Mouse (Mus musculus) kidney, postnatal 0 days (tissue): ENCODE data around the gene Rassf10. TPM values are rescaled to one million over a fixed set of nuclear protein-coding genes. Genes with fewer than 3 reads are reported as not detected.
A peak's percentile ranks its signal among the peaks of the same experiment; 100 is the strongest.
"Not testable (repeated sequence)": the region's sequence is repeated elsewhere in the genome, so short reads cannot be mapped to it uniquely, and the experiment has no call there.

Experiments
- ATAC-seq: fragments of 200-750 bp; cut with Nextera tagmentation; replicated peaks from 2 replicates; pipeline ENCODE4 v1.8.0; 2017; ENCODE audit warnings: low read depth, moderate number of reproducible peaks, moderate TSS enrichment, moderate library complexity; ENCODE audit not compliant: low FRiP score
- DNase-seq: peaks from one replicate; pipeline ENCODE4 v3.0.0-alpha.2; 2016; ENCODE audit warnings: low spot score
- H3K27ac ChIP-seq: fragments of 300-500 bp; sonication (generic); 2 replicates; pipeline ENCODE4 v1.5.1; 2014; ENCODE audit warnings: mild to moderate bottlenecking
- H3K27me3 ChIP-seq: fragments of 300-500 bp; sonication (generic); 2 replicates; pipeline ENCODE4 v1.6.1; 2014; ENCODE audit warnings: low read length, mixed read lengths; ENCODE audit not compliant: insufficient read depth
- H3K36me3 ChIP-seq: fragments of 300-500 bp; sonication (generic); 2 replicates; pipeline ENCODE4 v1.6.1; 2014; ENCODE audit warnings: low read length, mixed read lengths; ENCODE audit not compliant: insufficient read depth
- H3K4me1 ChIP-seq: fragments of 300-500 bp; sonication (generic); replicated peaks from 2 replicates; pipeline ENCODE4 v1.6.1; 2014; ENCODE audit warnings: antibody characterized with exemption, low read length, mixed read lengths; ENCODE audit not compliant: insufficient read depth
- H3K4me2 ChIP-seq: fragments of 300-500 bp; sonication (generic); 2 replicates; pipeline ENCODE4 v1.6.1; 2014; ENCODE audit warnings: mild to moderate bottlenecking, low read length, moderate library complexity, mixed read lengths
- H3K4me3 ChIP-seq: fragments of 300-500 bp; sonication (generic); replicated peaks from 2 replicates; pipeline ENCODE4 v1.5.1; 2014; ENCODE audit warnings: low read depth, low read length
- H3K9ac ChIP-seq: fragments of 300-500 bp; sonication (generic); 2 replicates; pipeline ENCODE4 v1.6.1; 2014; ENCODE audit warnings: low read depth, low read length
- H3K9me3 ChIP-seq: fragments of 300-500 bp; sonication (generic); replicated peaks from 2 replicates; pipeline ENCODE4 v1.6.1; 2016; ENCODE audit warnings: low read length, inconsistent platforms, mixed read lengths
- CTCF ChIP-seq: IDR thresholded peaks from 2 replicates; pipeline ENCODE4 v1.5.1; 2016; ENCODE audit warnings: antibody characterized with exemption, low read depth, mild to moderate bottlenecking, moderate library complexity
- WGBS: fragments of 180-500 bp; shearing (Covaris S2); extraction: QIAGEN DNeasy Blood & Tissue Kit; methylation state at CpG from one replicate; pipeline ENCODE4 v1.1.7; 2014; 5-methylcytosine and 5-hydroxymethylcytosine counted together
- polyA plus RNA-seq: library from polyadenylated mRNA; unstranded; fragments of >200 nt; fragmentation: Nextera tagmentation; extraction: Ambion mirVana; gene quantifications from 2 replicates; pipeline ENCODE4 v1.2.1, GENCODE M21; 2015

Gene Rassf10
- polyA plus RNA-seq, 1 experiment from 2014 or later, result 20.8 TPM

GRCm38 (mm10) chr7:112917613-112918278 is 36.0 kb upstream of the Rassf10 start:
- no peaks in the 10 kb centered on the region for H3K27me3 ChIP-seq
- ATAC-seq (0 out of 2 replicates have a peak, but pooled peaks have one; percentile 19), DNase-seq (no peak)
- no peaks in the 10 kb centered on the region for H3K9me3 ChIP-seq
- no peak for TF ChIP-seq CTCF
- no peak overlapping the region for H3K4me2 ChIP-seq
- WGBS, result 44% methylated on average over 10 of the region's 10 CpGs
- H3K4me1 ChIP-seq, result peaks cover 3% of the 10 kb centered on the region; the same call in 1 of the 2 replicates
- no peaks in the 10 kb centered on the region for H3K36me3 ChIP-seq
- no peak overlapping the region for H3K27ac ChIP-seq
- H3K4me3 ChIP-seq, result no peak overlapping the region
- no peak overlapping the region for H3K9ac ChIP-seq

GRCm38 (mm10) chr7:112918279-112918991 is 35.3 kb upstream of the Rassf10 start:
- H3K4me2 ChIP-seq, result no peak overlapping the region
- no peaks in the 10 kb centered on the region for H3K36me3 ChIP-seq
- no peak overlapping the region for H3K4me3 ChIP-seq
- H3K4me1 ChIP-seq, result peaks cover 10% of the 10 kb centered on the region; the same call in 1 of the 2 replicates
- H3K9me3 ChIP-seq, result no peaks in the 10 kb centered on the region
- ATAC-seq (no peak), DNase-seq (no peak)
- 54% methylated on average over 22 of the region's 22 CpGs for WGBS
- TF ChIP-seq CTCF, result no peak
- H3K27ac ChIP-seq, result no peak overlapping the region
- H3K27me3 ChIP-seq, result no peaks in the 10 kb centered on the region
- H3K9ac ChIP-seq, result no peak overlapping the region

GRCm38 (mm10) chr7:112919845-112920244 is 33.9 kb upstream of the Rassf10 start:
- no peaks in the 10 kb centered on the region for H3K9me3 ChIP-seq
- ATAC-seq (no peak), DNase-seq (peak; percentile 92)
- peaks cover 19% of the 10 kb centered on the region for H3K4me1 ChIP-seq
- no peak overlapping the region for H3K4me2 ChIP-seq
- 0% methylated on average over 4 of the region's 4 CpGs for WGBS
- no peaks in the 10 kb centered on the region for H3K27me3 ChIP-seq
- H3K9ac ChIP-seq, result no peak overlapping the region
- H3K36me3 ChIP-seq, result no peaks in the 10 kb centered on the region
- no peak overlapping the region for H3K4me3 ChIP-seq
- TF ChIP-seq CTCF, result peak; percentile 91
- no peak overlapping the region for H3K27ac ChIP-seq

DNA sequence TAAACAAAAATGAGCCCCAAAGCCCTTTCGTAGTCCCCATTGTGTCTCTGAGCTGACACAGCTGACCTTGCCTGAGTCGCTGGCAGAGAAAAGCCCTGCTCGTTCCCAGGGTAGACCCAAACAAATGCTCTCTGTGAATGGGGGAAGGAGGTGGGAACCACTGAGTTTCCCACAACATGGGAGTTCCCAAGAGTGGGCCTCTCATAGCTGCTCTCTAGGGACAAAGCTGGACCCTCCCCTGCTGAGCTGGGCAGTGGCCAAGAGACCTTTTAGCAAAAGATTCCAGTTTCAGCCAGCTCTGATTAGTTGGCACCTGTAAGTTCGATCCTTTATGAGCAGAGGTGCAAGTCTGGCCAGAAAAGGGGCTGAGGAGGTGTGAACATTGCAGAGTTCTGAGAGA is 31.0 kb upstream of the Rassf10 start:
- H3K27me3 ChIP-seq, result no peaks in the 10 kb centered on the region
- H3K27ac ChIP-seq, result no peak overlapping the region
- no peak overlapping the region for H3K4me3 ChIP-seq
- no peak for ATAC-seq
- no peaks in the 10 kb centered on the region for H3K9me3 ChIP-seq
- no peaks in the 10 kb centered on the region for H3K36me3 ChIP-seq
- no peak overlapping the region for H3K4me2 ChIP-seq
- no peak for TF ChIP-seq CTCF
- peaks cover 19% of the 10 kb centered on the region for H3K4me1 ChIP-seq
- DNase-seq, result no peak
- H3K9ac ChIP-seq, result no peak overlapping the region
- WGBS, result 40% methylated on average over 4 of the region's 4 CpGs

DNA sequence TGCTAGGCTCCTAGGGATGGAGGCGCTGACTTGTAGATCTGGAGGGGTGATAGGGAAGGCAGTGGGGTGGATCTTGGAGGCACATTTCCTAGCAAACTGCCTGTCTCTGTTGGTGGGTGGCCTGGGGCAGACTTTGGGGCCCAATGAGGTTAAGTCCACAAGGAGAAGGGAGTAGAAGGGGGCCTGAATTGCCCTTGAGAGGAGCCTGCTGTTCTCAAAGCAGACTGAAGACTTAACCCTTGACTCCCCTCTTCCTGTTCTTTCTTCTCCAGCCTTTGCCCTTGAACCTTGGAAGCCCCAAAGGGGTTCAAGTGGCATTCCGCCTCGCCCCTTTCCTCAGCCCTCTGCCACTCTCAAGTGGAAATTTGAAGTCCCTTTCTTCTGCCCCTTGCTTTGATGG is 30.1 kb upstream of the Rassf10 start:
- 57% methylated on average over 3 of the region's 3 CpGs for WGBS
- ATAC-seq (no peak), DNase-seq (no peak)
- H3K4me1 ChIP-seq, result peaks cover 16% of the 10 kb centered on the region
- no peak overlapping the region for H3K4me3 ChIP-seq
- no peak overlapping the region for H3K4me2 ChIP-seq
- no peak overlapping the region for H3K27ac ChIP-seq
- H3K36me3 ChIP-seq, result no peaks in the 10 kb centered on the region
- no peak for TF ChIP-seq CTCF
- H3K27me3 ChIP-seq, result no peaks in the 10 kb centered on the region
- H3K9me3 ChIP-seq, result no peaks in the 10 kb centered on the region
- no peak overlapping the region for H3K9ac ChIP-seq

DNA sequence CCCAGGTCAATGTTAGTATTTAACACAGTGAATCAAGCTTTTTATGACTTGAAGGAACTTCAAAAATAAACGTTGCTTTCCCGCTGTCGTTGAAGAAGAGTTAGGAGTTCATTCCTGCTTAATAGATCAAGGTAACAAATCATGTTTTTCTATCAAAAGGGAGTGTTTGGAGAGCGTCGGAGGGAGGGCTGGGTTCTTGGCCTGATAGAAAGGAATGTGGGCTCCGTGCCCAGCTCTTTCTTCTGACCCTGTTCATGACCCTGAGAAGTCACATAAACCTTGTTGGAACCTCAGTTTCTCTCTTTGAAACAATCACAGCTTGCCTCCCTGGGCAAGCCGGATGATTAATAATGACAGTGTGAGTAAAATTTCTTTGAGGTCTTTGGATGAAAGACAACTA is 23.1 kb upstream of the Rassf10 start:
- peaks cover 7% of the 10 kb centered on the region; the same call in 1 of the 2 replicates for H3K4me1 ChIP-seq
- H3K4me2 ChIP-seq, result no peak overlapping the region
- 3% methylated on average over 7 of the region's 7 CpGs for whole genome bisulfite sequencing
- H3K36me3 ChIP-seq, result no peaks in the 10 kb centered on the region
- H3K4me3 ChIP-seq, result no peak overlapping the region
- ATAC-seq (no peak), DNase-seq (peak; percentile 79)
- no peaks in the 10 kb centered on the region for H3K27me3 ChIP-seq
- no peak for TF ChIP-seq CTCF
- no peak overlapping the region for H3K9ac ChIP-seq
- no peak overlapping the region for H3K27ac ChIP-seq
- H3K9me3 ChIP-seq, result no peaks in the 10 kb centered on the region

GRCm38 (mm10) chr7:112935876-112936275 is 17.9 kb upstream of the Rassf10 start:
- not testable (repeated sequence) for H3K27ac ChIP-seq, H3K4me2 ChIP-seq, H3K4me1 ChIP-seq, ATAC-seq, DNase-seq, H3K4me3 ChIP-seq, H3K9ac ChIP-seq, H3K27me3 ChIP-seq, H3K9me3 ChIP-seq, H3K36me3 ChIP-seq
- 74% methylated on average over 5 of the region's 5 CpGs for WGBS
